Mouse (Mus musculus) cortical plate, adult 2 months (tissue): Measurements from ENCODE around the gene Tbc1d16.

ENCODE experiments used
- CTCF ChIP-seq: fragments of 200-500 bp; IDR thresholded peaks from 2 replicates; pipeline ENCODE4 v1.5.1; 2011; ENCODE audit warnings: mild to moderate bottlenecking, control low read depth, low read length; ENCODE audit not compliant: insufficient read depth; ENCODE audit errors: extremely low read depth
- POLR2A ChIP-seq: fragments of 200-500 bp; IDR thresholded peaks from 2 replicates; pipeline ENCODE4 v1.6.1; 2011; ENCODE audit warnings: mild to moderate bottlenecking, low read length, control low read depth; ENCODE audit not compliant: insufficient read depth; ENCODE audit errors: extremely low read depth

DNA sequence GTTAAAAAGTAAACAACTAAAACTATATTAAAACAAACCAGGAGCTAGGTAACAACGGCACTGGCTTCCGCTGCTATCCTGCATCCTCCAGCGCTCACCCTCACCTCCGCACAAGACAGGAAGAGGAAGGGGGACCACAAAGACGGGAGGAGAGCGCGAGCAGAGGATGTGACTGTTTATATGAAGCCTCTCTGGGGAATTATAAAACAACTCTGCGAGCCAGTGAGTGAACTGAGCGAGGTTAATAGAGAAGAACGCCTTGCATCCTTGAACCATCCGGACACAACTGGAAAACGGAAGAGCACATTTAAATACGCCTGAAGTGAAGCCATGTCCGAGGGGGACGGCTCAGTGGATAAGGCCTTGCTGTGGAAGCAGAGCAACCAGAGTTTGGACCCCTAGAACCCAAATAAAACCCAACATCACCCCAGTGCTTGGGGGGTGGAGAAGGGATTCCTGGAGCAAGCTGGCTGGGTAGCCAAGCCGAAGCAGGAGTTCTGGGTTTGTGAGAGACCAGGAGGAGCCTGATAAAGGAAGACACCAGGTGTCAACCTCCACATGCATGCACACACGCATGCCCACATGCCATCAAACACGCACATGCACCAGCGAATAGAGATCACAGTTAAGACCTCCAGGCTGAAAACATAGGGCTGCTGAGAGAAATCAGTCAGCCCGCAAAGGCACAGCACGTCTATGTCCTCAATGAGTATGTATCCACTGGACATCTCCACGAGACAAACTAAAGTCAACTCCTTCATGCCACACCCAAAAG is 65.2 kb downstream of the Tbc1d16 start:
- TF ChIP-seq CTCF (no peak), POLR2A (no peak)
